ENCODE assay signal across 8 mouse cellular contexts in genomic region chr6:51767582-51768341, GRCm38 (mm10).
A peak's percentile ranks its signal among the peaks of the same experiment; 100 is the strongest.
DNase-seq lines count a peak whose midpoint lies in the region; ATAC-seq lines count a peak whose summit lies in the region.

No protein-coding gene starts in this region.

- WGBS in heart, embryonic 11.5 days (ENCODE audit: insufficient replicate concordance), result 11% methylated on average over 15 of the region's 15 CpGs
- WGBS in liver, embryonic 16.5 days (ENCODE audit: insufficient replicate concordance), result 10% methylated on average over 15 of the region's 15 CpGs

- DNase-seq in layer of hippocampus, adult 11-12 months (ENCODE audit: low spot score), result peak; percentile 28
- DNase-seq in layer of hippocampus, adult 9-10 months (ENCODE audit: low spot score), result no peak
- peak; percentile 80 to 86 for DNase-seq in cerebellum, postnatal 10 days
- peak; percentile 58 for DNase-seq in kidney, postnatal 10 days
- DNase-seq in retina, postnatal 1 day, result peak; percentile 72

- ATAC-seq in heart, embryonic 11.5 days (replicated peaks; ENCODE audit: insufficient number of reproducible peaks, low FRiP score, low TSS enrichment), result peak; percentile 35; the same call in 1 of the 2 replicates
- peak; percentile 51; the same call in 1 of the 2 replicates for ATAC-seq in liver, embryonic 16.5 days (ENCODE audit: low read depth)
- ATAC-seq in monocyte, adult 5-6 weeks (replicated peaks; ENCODE audit: insufficient number of reproducible peaks, low FRiP score, low TSS enrichment, poor library complexity, severe bottlenecking), result no peak

- H3K27ac ChIP-seq in heart, embryonic 11.5 days (ENCODE audit: low read depth, low read length), result peak overlapping the region; percentile 55
- H3K27ac ChIP-seq in liver, embryonic 16.5 days (ENCODE audit: low read length), result no peak overlapping the region

- peaks cover 3% of the 10 kb centered on the region for H3K27me3 ChIP-seq in heart, embryonic 11.5 days (ENCODE audit: control insufficient read depth, insufficient read depth, low read length)
- H3K27me3 ChIP-seq in liver, embryonic 16.5 days (ENCODE audit: control insufficient read depth, insufficient read depth, low read depth, low read length), result no peaks in the 10 kb centered on the region

- H3K9ac ChIP-seq in heart, embryonic 11.5 days (ENCODE audit: low read depth, low read length), result peak overlapping the region; percentile 43; the same call in 1 of the 2 replicates
- H3K9ac ChIP-seq in liver, embryonic 16.5 days (ENCODE audit: low read depth, low read length), result no peak overlapping the region

- H3K36me3 ChIP-seq in heart, embryonic 11.5 days (ENCODE audit: control insufficient read depth, insufficient read depth, low read length), result no peaks in the 10 kb centered on the region
- no peaks in the 10 kb centered on the region for H3K36me3 ChIP-seq in liver, embryonic 16.5 days (ENCODE audit: control insufficient read depth, insufficient read depth)

- peaks cover 4% of the 10 kb centered on the region; the same call in 1 of the 2 replicates for H3K4me1 ChIP-seq in heart, embryonic 11.5 days (ENCODE audit: control insufficient read depth, insufficient read depth, low read length)
- H3K4me1 ChIP-seq in liver, embryonic 16.5 days (ENCODE audit: control insufficient read depth, low read depth, low read length), result no peaks in the 10 kb centered on the region; the same call in 1 of the 2 replicates

- peak overlapping the region; percentile 60 for H3K4me2 ChIP-seq in heart, embryonic 11.5 days
- H3K4me2 ChIP-seq in liver, embryonic 16.5 days (ENCODE audit: low read depth, low read length), result 0 out of 2 replicates have a peak overlapping the region, but pooled peaks have one; percentile 27

- no peaks in the 10 kb centered on the region for H3K9me3 ChIP-seq in heart, embryonic 11.5 days (replicated peaks; ENCODE audit: control insufficient read depth, low read length)
- no peaks in the 10 kb centered on the region for H3K9me3 ChIP-seq in liver, embryonic 16.5 days (replicated peaks; ENCODE audit: control insufficient read depth, low read length)

- H3K4me3 ChIP-seq in heart, embryonic 11.5 days (ENCODE audit: low read depth, low read length), result peak overlapping the region; percentile 20
- no peak overlapping the region for H3K4me3 ChIP-seq in liver, embryonic 16.5 days (ENCODE audit: low read depth, low read length)
